Mouse (Mus musculus) ES-E14 (cell line): ENCODE results near the gene Gm16181. TPM values are rescaled to one million over a fixed set of nuclear protein-coding genes. Genes with fewer than 3 reads are reported as not detected.

Source experiments
- DNase-seq: peaks from one replicate; pipeline ENCODE4 v3.0.0-alpha.2; 2013; ENCODE audit warnings: low read depth, low spot score
- H3K27ac ChIP-seq: 2 replicates; pipeline ENCODE4 v1.5.1; 2012; ENCODE audit warnings: low read depth, mild to moderate bottlenecking, low read length, moderate library complexity, mixed read lengths; ENCODE audit not compliant: poor library complexity, insufficient read depth, severe bottlenecking
- H3K36me3 ChIP-seq: 2 replicates; pipeline ENCODE4 v1.6.1; 2012; ENCODE audit warnings: mild to moderate bottlenecking, low read length, moderate library complexity, mixed read lengths; ENCODE audit not compliant: control insufficient read depth, poor library complexity, insufficient read depth, severe bottlenecking
- H3K4me1 ChIP-seq, 2 experiments: fragments of 150-350 bp in 1 of 2; sonication (generic) in 1 of 2; 2 replicates each; pipeline ENCODE4 v1.6.1; 2012; ENCODE audit warnings: low read length in 2 of 2, mild to moderate bottlenecking in 1 of 2, mixed read lengths in 1 of 2; ENCODE audit not compliant: control insufficient read depth in 2 of 2, insufficient read depth in 2 of 2, poor library complexity in 1 of 2
- H3K4me3 ChIP-seq, 2 experiments: fragments of 150-350 bp in 1 of 2; sonication (generic) in 1 of 2; 2 replicates each; pipeline ENCODE4 v1.5.1; 2012; ENCODE audit warnings: low read length in 2 of 2, low read depth in 1 of 2, mild to moderate bottlenecking in 1 of 2, mixed read lengths in 1 of 2; ENCODE audit not compliant: insufficient read depth in 1 of 2, poor library complexity in 1 of 2, severe bottlenecking in 1 of 2
- H3K9ac ChIP-seq: 2 replicates; pipeline ENCODE4 v1.6.1; 2012; ENCODE audit warnings: low read depth, mild to moderate bottlenecking, low read length, mixed read lengths; ENCODE audit not compliant: poor library complexity, insufficient read depth, severe bottlenecking
- H3K9me3 ChIP-seq: fragments of 150-350 bp; sonication (generic); 2 replicates; pipeline ENCODE4 v1.6.1; 2012; ENCODE audit warnings: low read depth, mild to moderate bottlenecking, low read length; ENCODE audit not compliant: control insufficient read depth, insufficient read depth
- CHD2 ChIP-seq: IDR thresholded peaks from 2 replicates; pipeline ENCODE4 v1.6.1; 2014; ENCODE audit warnings: mild to moderate bottlenecking, low read depth, low read length, inconsistent platforms
- HCFC1 ChIP-seq: IDR thresholded peaks from 2 replicates; pipeline ENCODE4 v1.6.1; 2012; ENCODE audit warnings: low read length, inconsistent platforms, borderline replicate concordance; ENCODE audit not compliant: insufficient read depth
- MAFK ChIP-seq: IDR thresholded peaks from 2 replicates; pipeline ENCODE4 v1.6.1; 2014; ENCODE audit warnings: mild to moderate bottlenecking, low read depth, low read length, inconsistent platforms; ENCODE audit not compliant: insufficient read depth
- ZC3H11A ChIP-seq: IDR thresholded peaks from 2 replicates; pipeline ENCODE4 v1.6.1; 2012; ENCODE audit warnings: low read depth, mild to moderate bottlenecking, inconsistent platforms, low read length, borderline replicate concordance
- ZNF384 ChIP-seq: IDR thresholded peaks from 2 replicates; pipeline ENCODE4 v1.6.1; 2012; ENCODE audit warnings: low read depth, low read length, inconsistent platforms
- in situ Hi-C, 2 experiments: fragments of 600-800 bp; cut with MboI; formaldehyde crosslinking; loops; one replicate each; pipeline ENCODE4 v1.15.1; 2025; ENCODE audit warnings: low sequenced_read_pairs in 2 of 2, inconsistent platforms in 1 of 2; ENCODE audit not compliant: unreplicated experiment in 2 of 2
- total RNA-seq: library from RNA; depleted of rRNA; stranded (reverse); fragments of 300-350 nt; gene quantifications from 2 replicates; pipeline ENCODE4 v1.2.3, GENCODE M21; 2012

Gene Gm16181
- total RNA-seq, 1 experiment: not detected

- no peak overlapping the region for H3K4me3 ChIP-seq
- H3K9ac ChIP-seq: no peak overlapping the region
- H3K36me3 ChIP-seq: no peaks in the 10 kb centered on the region
- H3K27ac ChIP-seq: no peak overlapping the region
- in situ Hi-C loops: no loop called here
- TF ChIP-seq ZNF384: no peak
- peaks cover 0 to 2% of the 10 kb centered on the region in 2 experiments; a peak in 2 of 4 replicates for H3K4me1 ChIP-seq
- no peaks in the 10 kb centered on the region for H3K9me3 ChIP-seq
- no peak for DNase-seq
Measured at GRCm38 (mm10) chr17:35197126-35197525, 23.5 kb upstream of the Gm16181 start.

GRCm38 (mm10) chr17:35198029-35198428 is 22.6 kb upstream of the Gm16181 start:
- H3K4me3 ChIP-seq: no peak overlapping the region
- no peaks in the 10 kb centered on the region for H3K9me3 ChIP-seq
- no peak overlapping the region for H3K9ac ChIP-seq
- in situ Hi-C loops: no loop called here
- no peak for TF ChIP-seq ZNF384
- TF ChIP-seq HCFC1: no peak
- TF ChIP-seq ZC3H11A: no peak
- TF ChIP-seq CHD2: no peak
- TF ChIP-seq MAFK: no peak
- H3K4me1 ChIP-seq: peaks cover 0 to 2% of the 10 kb centered on the region in 2 experiments; a peak in 2 of 4 replicates
- H3K27ac ChIP-seq: no peak overlapping the region
- H3K36me3 ChIP-seq: no peaks in the 10 kb centered on the region
- no peak for DNase-seq

GRCm38 (mm10) chr17:35198946-35199345 is 21.7 kb upstream of the Gm16181 start:
- Histone ChIP-seq H3K9ac (no peak overlapping the region), H3K9me3 (no peaks in the 10 kb centered on the region), H3K27ac (no peak overlapping the region), H3K4me1 (peaks cover 0 to under 1% of the 10 kb centered on the region in 2 experiments; a peak in 2 of 4 replicates), H3K4me3 (no peak overlapping the region), H3K36me3 (no peaks in the 10 kb centered on the region)
- in situ Hi-C loops: no loop called here
- TF ChIP-seq ZNF384 (no peak), ZC3H11A (no peak)
- no peak for DNase-seq

- Histone ChIP-seq H3K9me3 (no peaks in the 10 kb centered on the region), H3K4me1 (no peaks in the 10 kb centered on the region; a peak in 1 of 4 replicates), H3K9ac (no peak overlapping the region), H3K27ac (no peak overlapping the region), H3K36me3 (no peaks in the 10 kb centered on the region), H3K4me3 (no peak overlapping the region)
- in situ Hi-C loops: no loop called here
- TF ChIP-seq HCFC1: no peak
- TF ChIP-seq MAFK: no peak
- no peak for TF ChIP-seq ZC3H11A
- TF ChIP-seq ZNF384: no peak
- no peak for TF ChIP-seq CHD2
- no peak for DNase-seq
Measured at GRCm38 (mm10) chr17:35200398-35200797, 20.2 kb upstream of the Gm16181 start.

- Histone ChIP-seq H3K36me3 (no peaks in the 10 kb centered on the region), H3K4me3 (no peak overlapping the region), H3K9ac (no peak overlapping the region), H3K4me1 (no peaks in the 10 kb centered on the region), H3K27ac (no peak overlapping the region), H3K9me3 (no peaks in the 10 kb centered on the region)
- no peak for TF ChIP-seq MAFK
- no peak for DNase-seq
- in situ Hi-C loops: no loop called here
Measured at GRCm38 (mm10) chr17:35201128-35201527, 19.5 kb upstream of the Gm16181 start.
